Mouse (Mus musculus): ENCODE measurements around the gene Cpsf6. TPM values are rescaled to one million over a fixed set of nuclear protein-coding genes. Genes with fewer than 3 reads are reported as not detected.
"Not testable (repeated sequence)": the region's sequence is repeated elsewhere in the genome, so short reads cannot be mapped to it uniquely, and the experiment has no call there.

Gene Cpsf6
- total and polyA plus RNA-seq, 2 experiments from 2014 or later: 82.0 to 127 TPM

- Histone ChIP-seq H3K9ac (replicated peaks; ENCODE audit: low read length) (no peak overlapping the region), H3K27ac (no peak overlapping the region), H3K4me3 (ENCODE audit: low read length) (no peak overlapping the region), H3K9me3 (ENCODE audit: low read length) (no peaks in the 10 kb centered on the region), H3K36me3 (ENCODE audit: insufficient read depth, low read length) (no peaks in the 10 kb centered on the region), H3K27me3 (ENCODE audit: insufficient read depth, low read length) (no peaks in the 10 kb centered on the region), H3K4me1 (ENCODE audit: insufficient read depth, low read length) (no peaks in the 10 kb centered on the region), H3K4me2 (ENCODE audit: low read depth, low read length) (no peak overlapping the region)
- DNase-seq (ENCODE audit: low spot score): no peak
- no peak for ATAC-seq
- 57% methylated on average over 31 of the region's 31 CpGs for WGBS
- TF ChIP-seq CTCF (IDR thresholded peaks at IDR 0.05; ENCODE audit: low read depth): no peak
Observed at GRCm38 (mm10) chr10:117389904-117390875, 10.4 kb upstream of the Cpsf6 start.

GRCm38 (mm10) chr10:117389371-117389740, 9.5 kb upstream of the Cpsf6 start:
- no peak overlapping the region for H3K9ac ChIP-seq (replicated peaks; ENCODE audit: low read length)
- H3K9me3 ChIP-seq (ENCODE audit: low read length): no peaks in the 10 kb centered on the region
- no peak overlapping the region for H3K27ac ChIP-seq
- WGBS: 85% methylated on average over 1 of the region's 1 CpGs
- H3K4me3 ChIP-seq (ENCODE audit: low read length): no peak overlapping the region
- ATAC-seq (no peak), DNase-seq (ENCODE audit: low spot score) (no peak)
- no peak overlapping the region for H3K4me2 ChIP-seq (ENCODE audit: low read depth, low read length)
- H3K4me1 ChIP-seq (ENCODE audit: insufficient read depth, low read length): no peaks in the 10 kb centered on the region
- no peak for TF ChIP-seq CTCF (IDR thresholded peaks at IDR 0.05; ENCODE audit: low read depth)
- H3K27me3 ChIP-seq (ENCODE audit: insufficient read depth, low read length): no peaks in the 10 kb centered on the region
- H3K36me3 ChIP-seq (ENCODE audit: insufficient read depth, low read length): no peaks in the 10 kb centered on the region

- H3K36me3 ChIP-seq (ENCODE audit: insufficient read depth, low read length): no peaks in the 10 kb centered on the region
- ATAC-seq (no peak), DNase-seq (ENCODE audit: low spot score) (no peak)
- no peak overlapping the region for H3K4me2 ChIP-seq (ENCODE audit: low read depth, low read length)
- H3K4me3 ChIP-seq (ENCODE audit: low read length): no peak overlapping the region
- TF ChIP-seq CTCF (IDR thresholded peaks at IDR 0.05; ENCODE audit: low read depth): no peak
- H3K4me1 ChIP-seq (ENCODE audit: insufficient read depth, low read length): no peaks in the 10 kb centered on the region
- no peak overlapping the region for H3K27ac ChIP-seq
- WGBS: 70% methylated on average over 2 of the region's 2 CpGs
- H3K9me3 ChIP-seq (ENCODE audit: low read length): no peaks in the 10 kb centered on the region
- H3K27me3 ChIP-seq (ENCODE audit: insufficient read depth, low read length): no peaks in the 10 kb centered on the region
- no peak overlapping the region for H3K9ac ChIP-seq (replicated peaks; ENCODE audit: low read length)
Observed at GRCm38 (mm10) chr10:117388637-117389370, 9.0 kb upstream of the Cpsf6 start.

GRCm38 (mm10) chr10:117387961-117388636, 8.3 kb upstream of the Cpsf6 start:
- not testable (repeated sequence) for ATAC-seq; H3K9ac ChIP-seq (replicated peaks; ENCODE audit: low read length); DNase-seq (ENCODE audit: low spot score); H3K4me3 ChIP-seq (ENCODE audit: low read length); H3K36me3 ChIP-seq (ENCODE audit: insufficient read depth, low read length); H3K4me1 ChIP-seq (ENCODE audit: insufficient read depth, low read length); H3K27me3 ChIP-seq (ENCODE audit: insufficient read depth, low read length); H3K27ac ChIP-seq; H3K4me2 ChIP-seq (ENCODE audit: low read depth, low read length); H3K9me3 ChIP-seq (ENCODE audit: low read length)
- WGBS: 57% methylated on average over 3 of the region's 3 CpGs

- WGBS: 85% methylated on average over 6 of the region's 6 CpGs
- Histone ChIP-seq H3K9ac (replicated peaks; ENCODE audit: low read length) (no peak overlapping the region), H3K27ac (no peak overlapping the region), H3K4me1 (ENCODE audit: insufficient read depth, low read length) (no peaks in the 10 kb centered on the region), H3K4me2 (ENCODE audit: low read depth, low read length) (no peak overlapping the region), H3K9me3 (ENCODE audit: low read length) (no peaks in the 10 kb centered on the region), H3K27me3 (ENCODE audit: insufficient read depth, low read length) (no peaks in the 10 kb centered on the region), H3K36me3 (ENCODE audit: insufficient read depth, low read length) (no peaks in the 10 kb centered on the region), H3K4me3 (ENCODE audit: low read length) (no peak overlapping the region)
- no peak for DNase-seq (ENCODE audit: low spot score)
- no peak for TF ChIP-seq CTCF (IDR thresholded peaks at IDR 0.05; ENCODE audit: low read depth)
- ATAC-seq: no peak
Observed at GRCm38 (mm10) chr10:117386981-117387380, 7.2 kb upstream of the Cpsf6 start.

GRCm38 (mm10) chr10:117386261-117386660, 6.4 kb upstream of the Cpsf6 start:
- H3K4me1 ChIP-seq (ENCODE audit: insufficient read depth, low read length): no peaks in the 10 kb centered on the region
- no peaks in the 10 kb centered on the region for H3K36me3 ChIP-seq (ENCODE audit: insufficient read depth, low read length)
- no peaks in the 10 kb centered on the region for H3K9me3 ChIP-seq (ENCODE audit: low read length)
- no peak overlapping the region for H3K9ac ChIP-seq (replicated peaks; ENCODE audit: low read length)
- no peak overlapping the region for H3K4me2 ChIP-seq (ENCODE audit: low read depth, low read length)
- H3K27ac ChIP-seq: no peak overlapping the region
- ATAC-seq (no peak), DNase-seq (ENCODE audit: low spot score) (no peak)
- 89% methylated on average over 1 of the region's 1 CpGs for WGBS
- no peaks in the 10 kb centered on the region for H3K27me3 ChIP-seq (ENCODE audit: insufficient read depth, low read length)
- H3K4me3 ChIP-seq (ENCODE audit: low read length): no peak overlapping the region
- no peak for TF ChIP-seq CTCF (IDR thresholded peaks at IDR 0.05; ENCODE audit: low read depth)
